Mouse (Mus musculus) A20 (cell line): ENCODE results near the gene Prrt3.

ENCODE experiments used
- DNase-seq: peaks from one replicate; pipeline ENCODE4 v3.0.0-alpha.2; 2011; ENCODE audit warnings: low read depth, low spot score

Gene Prrt3

DNA sequence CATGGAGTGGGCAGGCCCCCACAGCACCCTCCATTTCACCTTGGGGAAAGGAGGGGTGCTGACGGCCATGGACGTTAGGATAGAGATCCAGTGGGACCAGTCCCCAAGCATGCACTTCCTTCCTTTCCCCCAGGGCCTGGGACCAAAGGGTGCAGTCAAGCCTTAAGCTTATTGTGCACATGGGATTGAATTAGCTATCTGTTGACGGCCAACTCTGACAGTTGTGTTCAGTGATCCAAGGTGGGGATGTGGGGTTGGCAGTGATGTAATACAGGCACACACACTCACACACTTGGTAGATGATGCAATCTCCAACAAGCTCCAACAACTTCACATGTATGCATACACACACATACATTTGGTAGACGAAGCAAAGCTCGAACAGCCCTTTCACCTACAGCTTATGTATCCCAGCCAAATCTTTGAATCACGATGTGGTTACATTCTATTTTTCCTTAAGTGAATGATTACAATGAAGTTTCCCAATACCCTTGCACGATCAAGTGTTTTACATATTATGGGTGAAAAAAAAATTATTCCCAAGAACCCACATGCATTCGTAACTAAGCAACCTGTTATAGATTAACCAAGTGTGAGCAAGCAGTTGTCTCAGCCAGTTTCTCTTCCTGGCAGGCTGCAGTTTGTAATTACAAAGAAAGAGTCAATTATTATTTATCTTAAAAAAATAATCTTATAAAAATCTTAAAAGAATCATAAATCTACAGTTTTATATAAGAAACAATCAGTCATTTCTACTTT is 57.3 kb downstream of the Prrt3 start:
- DNase-seq: no peak
